Mouse (Mus musculus) activated CD4-positive, CD25-positive, alpha-beta regulatory T cell, adult 9 weeks (primary cell): ENCODE measurements around the gene Gm20809. TPM values are rescaled to one million over a fixed set of nuclear protein-coding genes. Genes with fewer than 3 reads are reported as not detected.

Source experiments
- polyA plus RNA-seq: library from polyadenylated mRNA; unstranded; fragments of 100-300 nt; shearing (Covaris generic); gene quantifications from one replicate; pipeline ENCODE4 v1.2.1, GENCODE M21; 2017

Gene Gm20809
- polyA plus RNA-seq = not detected

GRCm38 (mm10) chrY:24454757-24455156 is at the start of gene Gm20809:
Gm20809 (plus strand) TSS chrY:24455057.

